Mouse (Mus musculus): ENCODE data around the gene Gpr137. TPM values are rescaled to one million over a fixed set of nuclear protein-coding genes. Genes with fewer than 3 reads are reported as not detected.
A peak's percentile ranks its signal among the peaks of the same experiment; 100 is the strongest.

The Gpr137 gene
- polyA plus RNA-seq, 1 experiment from 2014 or later = 27.4 TPM

GRCm38 (mm10) chr19:6983621-6984020 lies 41.3 kb upstream of the Gpr137 start:
- H3K4me1 ChIP-seq (ENCODE audit: control insufficient read depth, insufficient read depth, low read length) = peaks cover 26% of the 10 kb centered on the region
- H3K27me3 ChIP-seq (ENCODE audit: control insufficient read depth, insufficient read depth, low read length) = no peaks in the 10 kb centered on the region
- ATAC-seq (ENCODE audit: low FRiP score, low TSS enrichment) = no peak
- no peak overlapping the region for H3K27ac ChIP-seq (ENCODE audit: low read depth, low read length)
- 94% methylated on average over 5 of the region's 5 CpGs for WGBS
- peaks cover 24% of the 10 kb centered on the region; the same call in 1 of the 2 replicates for H3K36me3 ChIP-seq (ENCODE audit: control insufficient read depth, insufficient read depth, low read length)
- H3K9ac ChIP-seq (ENCODE audit: low read depth, low read length) = no peak overlapping the region
- no peak overlapping the region for H3K4me2 ChIP-seq (replicated peaks; ENCODE audit: low read depth, low read length)
- H3K4me3 ChIP-seq (ENCODE audit: low read length) = no peak overlapping the region
- H3K9me3 ChIP-seq (ENCODE audit: control insufficient read depth, low read length) = no peaks in the 10 kb centered on the region

GRCm38 (mm10) chr19:6981465-6981864 lies 39.2 kb upstream of the Gpr137 start:
- Histone ChIP-seq H3K4me3 (ENCODE audit: low read length) (no peak overlapping the region; the same call in 1 of the 2 replicates), H3K27me3 (ENCODE audit: control insufficient read depth, insufficient read depth, low read length) (no peaks in the 10 kb centered on the region), H3K4me2 (replicated peaks; ENCODE audit: low read depth, low read length) (peak overlapping the region; percentile 81; the same call in 1 of the 2 replicates), H3K27ac (ENCODE audit: low read depth, low read length) (no peak overlapping the region), H3K4me1 (ENCODE audit: control insufficient read depth, insufficient read depth, low read length) (peaks cover 33% of the 10 kb centered on the region), H3K9ac (ENCODE audit: low read depth, low read length) (no peak overlapping the region), H3K9me3 (ENCODE audit: control insufficient read depth, low read length) (no peaks in the 10 kb centered on the region), H3K36me3 (ENCODE audit: control insufficient read depth, insufficient read depth, low read length) (peaks cover 42% of the 10 kb centered on the region)
- no peak for ATAC-seq (ENCODE audit: low FRiP score, low TSS enrichment)
- 87% methylated on average over 4 of the region's 4 CpGs for WGBS

- H3K9me3 ChIP-seq (ENCODE audit: control insufficient read depth, low read length) = no peaks in the 10 kb centered on the region
- H3K4me1 ChIP-seq (ENCODE audit: control insufficient read depth, insufficient read depth, low read length) = peaks cover 34% of the 10 kb centered on the region
- H3K4me2 ChIP-seq (replicated peaks; ENCODE audit: low read depth, low read length) = peak within 1 kb of the TSS; percentile 81
- peaks cover 42% of the 10 kb centered on the region for H3K36me3 ChIP-seq (ENCODE audit: control insufficient read depth, insufficient read depth, low read length)
- ATAC-seq (ENCODE audit: low FRiP score, low TSS enrichment) = peak; percentile 85
- H3K27me3 ChIP-seq (ENCODE audit: control insufficient read depth, insufficient read depth, low read length) = no peaks in the 10 kb centered on the region
- peak within 1 kb of the TSS; percentile 86 for H3K9ac ChIP-seq (ENCODE audit: low read depth, low read length)
- H3K4me3 ChIP-seq (ENCODE audit: low read length) = peak within 1 kb of the TSS; percentile 69
- peak within 1 kb of the TSS; percentile 93 for H3K27ac ChIP-seq (ENCODE audit: low read depth, low read length)
- WGBS = 2% methylated on average over 38 of the region's 38 CpGs
These were observed 38.3 kb upstream of the Gpr137 start, which contains the start of gene Fkbp2 for GRCm38 (mm10) chr19:6980381-6981093. Fkbp2 (minus strand) TSS chr19:6980501.

- 1% methylated on average over 57 of the region's 59 CpGs for WGBS
- H3K36me3 ChIP-seq (ENCODE audit: control insufficient read depth, insufficient read depth, low read length) = peaks cover 37% of the 10 kb centered on the region
- H3K4me1 ChIP-seq (ENCODE audit: control insufficient read depth, insufficient read depth, low read length) = peaks cover 34% of the 10 kb centered on the region
- ATAC-seq (ENCODE audit: low FRiP score, low TSS enrichment) = peak; percentile 90
- no peaks in the 10 kb centered on the region for H3K9me3 ChIP-seq (ENCODE audit: control insufficient read depth, low read length)
- H3K4me3 ChIP-seq (ENCODE audit: low read length) = peak overlapping the region; percentile 69
- H3K27ac ChIP-seq (ENCODE audit: low read depth, low read length) = peak overlapping the region; percentile 93
- H3K9ac ChIP-seq (ENCODE audit: low read depth, low read length) = peak overlapping the region; percentile 86
- no peaks in the 10 kb centered on the region for H3K27me3 ChIP-seq (ENCODE audit: control insufficient read depth, insufficient read depth, low read length)
- H3K4me2 ChIP-seq (replicated peaks; ENCODE audit: low read depth, low read length) = peak overlapping the region; percentile 81
These were observed 37.5 kb upstream of the Gpr137 start for GRCm38 (mm10) chr19:6979486-6980380.

GRCm38 (mm10) chr19:6979001-6979479 lies 36.8 kb upstream of the Gpr137 start:
- ATAC-seq (ENCODE audit: low FRiP score, low TSS enrichment) = peak; percentile 0; the same call in 1 of the 2 replicates
- H3K9ac ChIP-seq (ENCODE audit: low read depth, low read length) = peak overlapping the region; percentile 66
- H3K9me3 ChIP-seq (ENCODE audit: control insufficient read depth, low read length) = no peaks in the 10 kb centered on the region
- H3K4me1 ChIP-seq (ENCODE audit: control insufficient read depth, insufficient read depth, low read length) = peaks cover 34% of the 10 kb centered on the region
- H3K27me3 ChIP-seq (ENCODE audit: control insufficient read depth, insufficient read depth, low read length) = no peaks in the 10 kb centered on the region
- H3K36me3 ChIP-seq (ENCODE audit: control insufficient read depth, insufficient read depth, low read length) = peaks cover 34% of the 10 kb centered on the region
- H3K4me2 ChIP-seq (replicated peaks; ENCODE audit: low read depth, low read length) = peak overlapping the region; percentile 77
- H3K4me3 ChIP-seq (ENCODE audit: low read length) = peak overlapping the region; percentile 69
- 9% methylated on average over 11 of the region's 11 CpGs for WGBS
- peak overlapping the region; percentile 74; the same call in 1 of the 2 replicates for H3K27ac ChIP-seq (ENCODE audit: low read depth, low read length)

GRCm38 (mm10) chr19:6978639-6978974 lies 36.3 kb upstream of the Gpr137 start:
- no peak overlapping the region; the same call in 1 of the 2 replicates for H3K27ac ChIP-seq (ENCODE audit: low read depth, low read length)

GRCm38 (mm10) chr19:6977759-6978638 lies 35.7 kb upstream of the Gpr137 start:
- peak overlapping the region; percentile 69; the same call in 1 of the 2 replicates for H3K4me3 ChIP-seq (ENCODE audit: low read length)
- H3K27ac ChIP-seq (ENCODE audit: low read depth, low read length) = no peak overlapping the region
- WGBS = 81% methylated on average over 13 of the region's 13 CpGs
- H3K9me3 ChIP-seq (ENCODE audit: control insufficient read depth, low read length) = no peaks in the 10 kb centered on the region
- no peak for ATAC-seq (ENCODE audit: low FRiP score, low TSS enrichment)
- peaks cover 34% of the 10 kb centered on the region for H3K4me1 ChIP-seq (ENCODE audit: control insufficient read depth, insufficient read depth, low read length)
- no peaks in the 10 kb centered on the region for H3K27me3 ChIP-seq (ENCODE audit: control insufficient read depth, insufficient read depth, low read length)
- peak overlapping the region; percentile 77; the same call in 1 of the 2 replicates for H3K4me2 ChIP-seq (replicated peaks; ENCODE audit: low read depth, low read length)
- H3K36me3 ChIP-seq (ENCODE audit: control insufficient read depth, insufficient read depth, low read length) = peaks cover 27% of the 10 kb centered on the region
- H3K9ac ChIP-seq (ENCODE audit: low read depth, low read length) = peak overlapping the region; percentile 66; the same call in 1 of the 2 replicates

More at GRCm38 (mm10) chr19:6978639-6978974, 36.3 kb upstream of the Gpr137 start:
- peak overlapping the region; percentile 69 for H3K4me3 ChIP-seq (ENCODE audit: low read length)
- 47% methylated on average over 3 of the region's 3 CpGs for WGBS
- H3K36me3 ChIP-seq (ENCODE audit: control insufficient read depth, insufficient read depth, low read length) = peaks cover 30% of the 10 kb centered on the region
- H3K4me2 ChIP-seq (replicated peaks; ENCODE audit: low read depth, low read length) = peak overlapping the region; percentile 77
- H3K4me1 ChIP-seq (ENCODE audit: control insufficient read depth, insufficient read depth, low read length) = peaks cover 34% of the 10 kb centered on the region
- no peaks in the 10 kb centered on the region for H3K27me3 ChIP-seq (ENCODE audit: control insufficient read depth, insufficient read depth, low read length)
- peak overlapping the region; percentile 66; the same call in 1 of the 2 replicates for H3K9ac ChIP-seq (ENCODE audit: low read depth, low read length)
- H3K9me3 ChIP-seq (ENCODE audit: control insufficient read depth, low read length) = no peaks in the 10 kb centered on the region
- no peak for ATAC-seq (ENCODE audit: low FRiP score, low TSS enrichment)
